Mouse (Mus musculus): ENCODE results near the gene Slc25a28. TPM values are rescaled to one million over a fixed set of nuclear protein-coding genes. Genes with fewer than 3 reads are reported as not detected.

Slc25a28 gene
- polyA plus RNA-seq, 1 experiment: 101 TPM

- no peaks in the 10 kb centered on the region for H3K36me3 ChIP-seq (ENCODE audit: control insufficient read depth, insufficient read depth, low read length)
- H3K4me3 ChIP-seq (ENCODE audit: control insufficient read depth, low read depth, low read length): peak overlapping the region; percentile 86
- TF ChIP-seq CTCF (IDR thresholded peaks at IDR 0.05; ENCODE audit: control insufficient read depth, insufficient read depth, insufficient replicate concordance, low read depth, low read length) (no peak), POLR2A (IDR thresholded peaks at IDR 0.05; ENCODE audit: control insufficient read depth, low read depth, low read length) (no peak)
- peak overlapping the region; percentile 94 for H3K27ac ChIP-seq (ENCODE audit: control insufficient read depth, insufficient read depth, low read depth, low read length)
- H3K27me3 ChIP-seq (ENCODE audit: control insufficient read depth, insufficient read depth, low read length): no peaks in the 10 kb centered on the region
- peaks cover 17% of the 10 kb centered on the region for H3K4me1 ChIP-seq (ENCODE audit: control insufficient read depth, insufficient read depth, low read length)
These were observed 1.1 kb upstream of the Slc25a28 start for GRCm38 (mm10) chr19:43675525-43676400.

GRCm38 (mm10) chr19:43674316-43674689, 378 bp downstream of the Slc25a28 start:
- H3K36me3 ChIP-seq (ENCODE audit: control insufficient read depth, insufficient read depth, low read length): no peaks in the 10 kb centered on the region
- TF ChIP-seq POLR2A (IDR thresholded peaks at IDR 0.05; ENCODE audit: control insufficient read depth, low read depth, low read length) (no peak), CTCF (IDR thresholded peaks at IDR 0.05; ENCODE audit: control insufficient read depth, insufficient read depth, insufficient replicate concordance, low read depth, low read length) (no peak)
- peaks cover 17% of the 10 kb centered on the region for H3K4me1 ChIP-seq (ENCODE audit: control insufficient read depth, insufficient read depth, low read length)
- peak overlapping the region; percentile 68 for H3K27ac ChIP-seq (ENCODE audit: control insufficient read depth, insufficient read depth, low read depth, low read length)
- no peaks in the 10 kb centered on the region for H3K27me3 ChIP-seq (ENCODE audit: control insufficient read depth, insufficient read depth, low read length)
- H3K4me3 ChIP-seq (ENCODE audit: control insufficient read depth, low read depth, low read length): peak overlapping the region; percentile 86

GRCm38 (mm10) chr19:43673513-43674315, 967 bp downstream of the Slc25a28 start:
- TF ChIP-seq POLR2A (IDR thresholded peaks at IDR 0.05; ENCODE audit: control insufficient read depth, low read depth, low read length): no peak
- no peak for TF ChIP-seq CTCF (IDR thresholded peaks at IDR 0.05; ENCODE audit: control insufficient read depth, insufficient read depth, insufficient replicate concordance, low read depth, low read length)
- H3K36me3 ChIP-seq (ENCODE audit: control insufficient read depth, insufficient read depth, low read length): no peaks in the 10 kb centered on the region
- peaks cover 17% of the 10 kb centered on the region for H3K4me1 ChIP-seq (ENCODE audit: control insufficient read depth, insufficient read depth, low read length)
- H3K4me3 ChIP-seq (ENCODE audit: control insufficient read depth, low read depth, low read length): peak overlapping the region; percentile 86
- peak overlapping the region; percentile 68 for H3K27ac ChIP-seq (ENCODE audit: control insufficient read depth, insufficient read depth, low read depth, low read length)
- no peaks in the 10 kb centered on the region for H3K27me3 ChIP-seq (ENCODE audit: control insufficient read depth, insufficient read depth, low read length)

GRCm38 (mm10) chr19:43671054-43671453, 3.6 kb downstream of the Slc25a28 start:
- H3K27ac ChIP-seq (ENCODE audit: control insufficient read depth, insufficient read depth, low read depth, low read length): 0 out of 2 replicates have a peak overlapping the region, but pooled peaks have one; percentile 21
- no peaks in the 10 kb centered on the region for H3K36me3 ChIP-seq (ENCODE audit: control insufficient read depth, insufficient read depth, low read length)
- H3K4me3 ChIP-seq (ENCODE audit: control insufficient read depth, low read depth, low read length): no peak overlapping the region
- no peaks in the 10 kb centered on the region for H3K27me3 ChIP-seq (ENCODE audit: control insufficient read depth, insufficient read depth, low read length)
- TF ChIP-seq CTCF (IDR thresholded peaks at IDR 0.05; ENCODE audit: control insufficient read depth, insufficient read depth, insufficient replicate concordance, low read depth, low read length) (no peak), POLR2A (IDR thresholded peaks at IDR 0.05; ENCODE audit: control insufficient read depth, low read depth, low read length) (no peak)
- H3K4me1 ChIP-seq (ENCODE audit: control insufficient read depth, insufficient read depth, low read length): peaks cover 17% of the 10 kb centered on the region

- Histone ChIP-seq H3K4me1 (ENCODE audit: control insufficient read depth, insufficient read depth, low read length) (peaks cover 14% of the 10 kb centered on the region), H3K36me3 (ENCODE audit: control insufficient read depth, insufficient read depth, low read length) (no peaks in the 10 kb centered on the region), H3K27ac (ENCODE audit: control insufficient read depth, insufficient read depth, low read depth, low read length) (no peak overlapping the region), H3K4me3 (ENCODE audit: control insufficient read depth, low read depth, low read length) (no peak overlapping the region), H3K27me3 (ENCODE audit: control insufficient read depth, insufficient read depth, low read length) (no peaks in the 10 kb centered on the region)
- TF ChIP-seq CTCF (IDR thresholded peaks at IDR 0.05; ENCODE audit: control insufficient read depth, insufficient read depth, insufficient replicate concordance, low read depth, low read length) (no peak), POLR2A (IDR thresholded peaks at IDR 0.05; ENCODE audit: control insufficient read depth, low read depth, low read length) (no peak)
These were observed 5.4 kb downstream of the Slc25a28 start for GRCm38 (mm10) chr19:43669136-43669759.

- H3K4me3 ChIP-seq (ENCODE audit: control insufficient read depth, low read depth, low read length): no peak overlapping the region
- TF ChIP-seq CTCF (IDR thresholded peaks at IDR 0.05; ENCODE audit: control insufficient read depth, insufficient read depth, insufficient replicate concordance, low read depth, low read length) (no peak), POLR2A (IDR thresholded peaks at IDR 0.05; ENCODE audit: control insufficient read depth, low read depth, low read length) (no peak)
- H3K4me1 ChIP-seq (ENCODE audit: control insufficient read depth, insufficient read depth, low read length): peaks cover 6% of the 10 kb centered on the region; the same call in 1 of the 2 replicates
- H3K27ac ChIP-seq (ENCODE audit: control insufficient read depth, insufficient read depth, low read depth, low read length): no peak overlapping the region
- no peaks in the 10 kb centered on the region; the same call in 1 of the 2 replicates for H3K36me3 ChIP-seq (ENCODE audit: control insufficient read depth, insufficient read depth, low read length)
- no peaks in the 10 kb centered on the region for H3K27me3 ChIP-seq (ENCODE audit: control insufficient read depth, insufficient read depth, low read length)
These were observed 7.3 kb downstream of the Slc25a28 start for GRCm38 (mm10) chr19:43667430-43667809.

Data from testis, adult 2 months (tissue).